Mouse (Mus musculus) erythroblast, adult 5-6 weeks (primary cell): ENCODE data around the gene Gm20865. TPM values are rescaled to one million over a fixed set of nuclear protein-coding genes. Genes with fewer than 3 reads are reported as not detected.
"Not testable (repeated sequence)": the region's sequence is repeated elsewhere in the genome, so short reads cannot be mapped to it uniquely, and the experiment has no call there.

ENCODE experiments used
- ATAC-seq: replicated peaks from 2 replicates; pipeline ENCODE4 v1.8.0; 2016; ENCODE audit warnings: moderate number of reproducible peaks, mild to moderate bottlenecking, moderate TSS enrichment, inconsistent platforms; ENCODE audit not compliant: poor library complexity, low FRiP score, severe bottlenecking
- total RNA-seq, 2 experiments: library from RNA; stranded (forward) in 1 of 2; stranded (reverse) in 1 of 2; fragments of 150-400 nt in 1 of 2; fragments of 200-764, 138-1000 nt in 1 of 2; gene quantifications; 2 replicates each; pipeline versions ENCODE4 v1.2.3 to v1.2.4; 2015 to 2017; ENCODE audit warnings: low replicate concordance in 2 of 2

The Gm20865 gene
- total RNA-seq (2015; ENCODE audit: low replicate concordance) (not detected in 2 replicates), total RNA-seq (2017; ENCODE audit: low replicate concordance) (not detected in 2 replicates)

GRCm38 (mm10) chrY:21241275-21241674, at the start of gene Gm20865:
Gm20865 (plus strand) TSS chrY:21241575.
- not testable (repeated sequence) for ATAC-seq

Other genes with a start within 250 kb of the Gm20865 start
- gene Gm29866, start 247.9 kb upstream of the Gm20865 start, total RNA-seq (2015; ENCODE audit: low replicate concordance), result not detected in 2 replicates
- not detected in 2 replicates for gene Gm29866, start 247.9 kb upstream of the Gm20865 start, total RNA-seq (2017; ENCODE audit: low replicate concordance)
- not detected in 2 replicates for gene Gm20909, start 77.0 kb upstream of the Gm20865 start, total RNA-seq (2015; ENCODE audit: low replicate concordance)
- gene Gm20909, start 77.0 kb upstream of the Gm20865 start, total RNA-seq (2017; ENCODE audit: low replicate concordance), result not detected in 2 replicates